Mouse (Mus musculus): ENCODE measurements at regions not wholly inside any gene's neighbourhood (a gene's known extent, or its start where the extent isn't known, plus 50 kb on each side); places are given as distances from the start of the nearest gene placed in this dataset.

DNA sequence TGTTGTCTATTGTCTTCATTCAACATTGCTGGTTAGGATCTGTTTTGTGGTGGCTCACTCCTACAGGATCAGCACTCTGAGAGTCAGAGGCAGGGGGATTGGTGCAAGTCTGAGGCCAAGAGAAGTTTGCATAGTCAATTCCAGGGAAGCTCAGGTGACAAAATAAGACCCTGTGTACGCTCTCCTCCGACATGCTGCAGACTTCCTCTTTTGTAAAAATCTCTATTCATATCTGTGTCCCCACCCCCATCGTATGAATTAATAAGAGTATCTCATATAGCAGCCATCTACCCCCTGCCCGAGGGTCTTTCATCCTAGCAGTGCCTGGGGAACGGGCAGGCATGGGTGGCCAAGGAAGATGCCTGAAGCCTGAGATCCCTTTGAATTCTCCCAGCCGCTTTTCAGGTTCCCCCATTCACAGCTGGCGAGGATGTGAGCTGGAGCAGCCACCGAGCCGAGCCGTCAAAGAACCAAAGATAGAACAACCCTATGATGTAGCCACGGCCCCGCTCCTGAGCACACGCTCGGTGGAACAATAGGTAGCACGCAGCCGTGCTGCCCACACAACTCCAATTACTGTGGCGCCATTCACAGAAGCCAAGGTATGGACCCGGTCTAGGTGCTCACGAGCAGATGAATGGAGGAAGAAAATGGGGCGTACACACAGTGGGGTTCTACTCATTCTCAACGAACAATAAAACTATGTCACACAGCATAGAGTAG lies 120.4 kb upstream of the 1600014C23Rik start:
- no peak for TF ChIP-seq GATA1 (IDR thresholded peaks at IDR 0.05; ENCODE audit: borderline replicate concordance, low read length)
- no peak for TF ChIP-seq FLI1 (IDR thresholded peaks at IDR 0.05; ENCODE audit: low read length)
